Mouse (Mus musculus) mouse trophoblast stem cell (cell line): ENCODE measurements around the gene D930020B18Rik.

Source experiments
- in situ Hi-C, 2 experiments: fragments of 300-500 bp; cut with MseI, MboI; formaldehyde crosslinking; loops; 2 replicates in 1 of 2; 3 replicates in 1 of 2; pipeline ENCODE4 v1.15.1; 2025

The D930020B18Rik gene

GRCm38 (mm10) chr10:121641272-121642053 is at the start of gene D930020B18Rik:
D930020B18Rik (plus strand) TSS chr10:121641588.
- in situ Hi-C loops = no loop called here

DNA sequence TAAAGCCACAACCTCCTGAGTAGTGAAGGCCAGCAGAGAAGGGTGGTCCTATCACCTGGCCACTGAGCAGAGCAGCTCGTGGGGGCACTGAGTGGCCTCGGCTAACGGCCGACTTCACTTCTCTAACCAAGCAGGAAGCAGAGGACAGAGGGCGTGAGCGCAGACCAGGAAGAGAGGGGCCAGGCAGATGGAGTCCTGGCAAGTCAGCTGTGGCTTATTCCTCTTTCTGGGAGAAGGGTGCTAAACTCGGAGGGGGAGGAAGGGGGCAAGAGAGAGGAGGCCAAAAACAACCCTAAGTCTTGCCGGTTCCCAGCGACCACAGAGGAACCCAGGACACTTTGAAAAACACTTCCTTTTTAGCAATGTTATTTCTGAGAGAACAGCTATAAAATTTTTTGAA is 44.8 kb upstream of the D930020B18Rik start:
- in situ Hi-C loops = no loop called here

DNA sequence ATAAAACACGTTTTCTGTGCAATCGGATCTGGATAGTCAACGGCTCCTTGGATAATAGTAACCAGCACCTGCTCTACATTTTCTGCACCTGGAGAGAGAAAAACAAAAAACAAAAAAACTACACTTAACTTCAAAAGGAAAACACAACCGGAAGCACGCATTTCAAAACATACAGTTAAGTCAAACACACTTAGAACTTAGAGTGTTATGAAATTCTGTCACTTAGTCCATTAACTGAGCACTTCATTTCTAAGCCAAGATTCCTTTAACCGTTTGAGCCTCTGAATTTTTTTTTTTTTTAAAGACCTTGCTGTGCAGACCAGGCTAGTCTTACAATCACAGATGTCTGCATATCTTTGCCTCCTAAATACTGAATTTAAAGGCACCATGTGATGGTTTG is 40.1 kb upstream of the D930020B18Rik start:
- in situ Hi-C loops = no loop called here

DNA sequence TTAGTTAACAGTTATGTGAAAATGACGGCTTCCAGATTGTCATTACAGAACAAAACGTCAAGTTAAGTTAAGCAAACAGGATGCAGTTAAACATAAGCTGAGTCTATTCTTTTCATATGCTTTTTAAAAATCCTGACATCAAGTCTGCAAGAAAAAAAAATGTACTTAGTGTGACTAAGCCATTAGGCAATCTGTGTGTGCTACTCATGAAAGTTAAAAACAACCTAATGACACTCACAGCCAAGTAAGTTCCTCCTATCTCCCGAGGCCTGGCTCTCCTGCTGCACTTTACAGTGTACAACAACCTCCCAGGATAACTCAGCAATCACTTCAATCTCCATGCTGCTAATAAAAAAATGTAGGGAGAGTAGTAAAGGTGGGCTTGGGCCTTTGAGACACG is 37.8 kb upstream of the D930020B18Rik start:
- in situ Hi-C loops = no loop called here

DNA sequence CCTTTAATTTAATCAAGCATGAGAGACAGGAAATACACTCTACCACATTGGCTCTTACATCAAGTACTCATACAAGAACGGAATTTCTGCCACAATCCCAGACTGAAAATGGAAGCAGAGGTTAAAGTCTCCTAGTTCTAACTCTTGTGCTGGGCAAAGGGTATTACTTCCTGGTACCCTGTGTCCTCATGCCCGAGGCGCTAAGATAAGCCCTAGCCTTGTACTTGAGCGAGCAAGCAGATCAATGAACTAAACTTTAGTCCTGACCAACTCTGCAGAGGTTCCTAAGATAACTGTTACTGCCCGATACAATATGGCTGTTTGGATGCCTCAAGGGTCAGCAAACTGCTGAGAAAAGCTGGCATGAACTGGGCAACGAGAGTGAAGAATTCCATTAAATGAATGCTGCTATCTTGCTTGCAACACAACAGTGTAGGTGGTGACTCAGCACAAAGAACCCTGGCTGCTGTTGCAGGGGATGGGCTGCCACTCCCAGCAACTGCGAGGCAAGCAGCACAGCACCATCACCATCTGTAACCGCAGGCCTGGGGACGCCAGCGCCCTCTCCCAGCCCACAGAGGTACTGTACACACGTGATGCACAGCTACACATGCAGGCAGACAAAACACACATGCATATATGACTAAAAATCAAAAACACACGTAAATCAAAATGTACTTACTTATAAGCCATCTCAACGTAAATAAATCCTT is 36.6 kb upstream of the D930020B18Rik start:
- in situ Hi-C loops = no loop called here

- in situ Hi-C loops = no loop called here
Observed at GRCm38 (mm10) chr10:121608177-121608576, 33.2 kb upstream of the D930020B18Rik start.

DNA sequence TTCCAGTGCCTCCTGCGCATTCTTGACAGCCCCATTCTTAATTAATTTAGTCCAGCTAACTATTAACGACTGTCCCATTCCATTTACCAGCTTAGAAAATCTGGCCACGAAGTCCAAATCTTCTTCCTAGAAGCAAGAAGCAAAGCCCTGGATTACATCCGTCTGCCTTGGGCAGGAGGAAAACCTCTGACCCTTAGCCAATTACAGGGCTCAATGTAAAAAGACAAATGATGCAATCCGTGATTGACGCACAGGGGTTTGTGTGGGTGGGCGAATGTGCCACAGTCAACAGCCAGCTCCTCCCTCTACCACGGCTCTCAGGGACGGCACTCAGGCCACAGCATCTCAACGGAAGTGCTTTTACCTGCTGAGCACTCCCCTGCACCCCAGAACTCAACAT is 29.8 kb upstream of the D930020B18Rik start:
- in situ Hi-C loops = no loop called here

- in situ Hi-C loops = no loop called here
Observed at GRCm38 (mm10) chr10:121612448-121612847, 28.9 kb upstream of the D930020B18Rik start.

- in situ Hi-C loops = no loop called here
Observed at GRCm38 (mm10) chr10:121613570-121613969, 27.8 kb upstream of the D930020B18Rik start.

GRCm38 (mm10) chr10:121615146-121615870 is 26.1 kb upstream of the D930020B18Rik start:
- in situ Hi-C loops = no loop called here

DNA sequence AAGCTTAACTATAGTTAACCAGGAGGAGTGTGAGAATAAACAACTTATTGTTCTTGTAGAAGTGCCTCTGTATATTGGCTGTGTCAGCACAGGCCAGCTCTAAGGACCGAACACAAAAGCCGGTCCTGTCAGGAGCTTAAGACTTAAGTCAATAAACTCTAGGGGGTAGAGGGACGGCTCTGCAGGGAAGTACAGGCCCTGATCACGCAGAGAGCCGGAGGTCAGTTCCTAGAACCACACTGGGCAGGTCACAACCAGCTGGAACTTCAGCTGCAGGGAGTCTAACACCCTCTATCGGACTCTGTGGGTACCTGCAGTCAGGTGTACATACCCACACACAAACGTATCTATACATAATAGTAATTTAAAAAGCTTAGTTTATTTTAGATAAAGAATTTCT is 25.5 kb upstream of the D930020B18Rik start:
- in situ Hi-C loops = no loop called here

GRCm38 (mm10) chr10:121622431-121622830 is 19.0 kb upstream of the D930020B18Rik start:
- in situ Hi-C loops = no loop called here

DNA sequence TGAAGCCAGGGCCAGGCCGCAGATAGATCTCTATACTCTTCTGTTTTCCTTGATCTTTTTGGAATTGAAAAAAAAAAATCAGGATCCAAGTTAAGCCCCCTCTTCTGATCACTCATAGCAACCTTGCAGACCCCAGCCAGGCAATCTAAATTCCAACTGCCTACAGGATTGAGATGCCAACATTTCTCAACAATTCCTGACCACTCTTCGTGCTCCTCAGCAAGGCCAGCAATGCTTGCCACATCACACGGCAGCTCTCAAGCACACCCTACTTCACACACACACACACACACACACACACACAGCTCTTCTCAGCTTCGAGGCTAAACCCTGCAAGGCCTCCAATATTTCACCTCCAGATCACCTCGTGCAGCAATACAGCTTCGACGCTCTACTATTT is 17.7 kb upstream of the D930020B18Rik start:
- in situ Hi-C loops = no loop called here

DNA sequence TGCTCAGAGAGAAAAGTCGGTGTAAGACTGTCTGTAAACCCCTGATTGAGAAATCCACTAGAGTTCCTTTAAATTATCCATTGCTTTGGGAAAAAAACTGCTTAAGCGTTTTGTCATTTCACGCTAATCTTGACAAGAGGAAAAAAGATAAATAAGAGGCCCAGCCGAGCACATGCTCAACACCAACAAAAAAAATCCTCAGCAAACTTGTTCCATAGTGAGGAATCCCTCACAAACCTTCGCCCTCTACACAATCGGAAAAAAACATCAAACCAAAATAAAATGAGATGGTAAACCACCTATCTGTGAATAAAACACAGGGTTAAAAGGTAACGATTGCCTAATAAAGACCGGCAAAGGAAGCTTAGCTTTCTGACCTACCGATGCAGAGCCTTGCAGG is 16.4 kb upstream of the D930020B18Rik start:
- in situ Hi-C loops = no loop called here

DNA sequence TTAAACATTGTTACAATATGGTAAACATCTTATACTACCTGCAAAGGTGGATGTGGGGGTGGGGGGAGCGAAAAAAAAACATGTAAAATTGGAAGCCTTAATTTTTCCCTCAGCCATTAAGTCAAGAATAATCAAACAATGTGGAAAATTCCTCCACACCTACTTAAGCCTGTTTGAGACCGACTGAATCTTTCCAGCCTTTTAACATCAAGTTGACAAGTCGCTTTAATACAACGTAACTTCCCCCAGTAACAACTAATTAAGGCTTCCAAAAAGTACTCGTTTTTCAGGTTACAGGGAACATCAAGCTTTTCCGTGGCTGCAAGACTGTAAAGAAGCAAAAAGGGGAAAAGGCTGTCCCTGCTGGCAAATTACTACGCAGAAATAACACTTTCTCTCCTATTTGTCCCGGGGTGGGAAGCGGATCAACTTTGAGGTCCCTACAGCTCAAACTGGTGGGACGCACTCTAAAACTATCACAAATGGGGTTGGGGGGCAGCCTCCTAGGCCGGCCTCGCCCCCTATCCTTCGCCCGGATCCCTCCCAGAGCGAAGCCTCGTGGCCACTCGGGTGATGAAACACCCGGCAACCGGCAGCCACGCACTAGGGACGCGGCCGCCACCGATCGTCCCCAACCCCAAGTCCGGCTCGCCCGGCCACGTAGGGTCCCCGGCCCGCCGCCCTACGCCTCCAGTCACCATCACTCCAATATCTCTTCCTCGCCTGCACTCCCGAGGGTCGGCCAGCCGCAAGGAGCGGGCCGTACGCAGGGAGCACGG is 15.8 kb upstream of the D930020B18Rik start:
- in situ Hi-C loops = no loop called here

GRCm38 (mm10) chr10:121626186-121626882 is 15.1 kb upstream of the D930020B18Rik start, which contains the start of gene Xpot:
Xpot (minus strand) TSS chr10:121626332.
- in situ Hi-C loops = no loop called here

DNA sequence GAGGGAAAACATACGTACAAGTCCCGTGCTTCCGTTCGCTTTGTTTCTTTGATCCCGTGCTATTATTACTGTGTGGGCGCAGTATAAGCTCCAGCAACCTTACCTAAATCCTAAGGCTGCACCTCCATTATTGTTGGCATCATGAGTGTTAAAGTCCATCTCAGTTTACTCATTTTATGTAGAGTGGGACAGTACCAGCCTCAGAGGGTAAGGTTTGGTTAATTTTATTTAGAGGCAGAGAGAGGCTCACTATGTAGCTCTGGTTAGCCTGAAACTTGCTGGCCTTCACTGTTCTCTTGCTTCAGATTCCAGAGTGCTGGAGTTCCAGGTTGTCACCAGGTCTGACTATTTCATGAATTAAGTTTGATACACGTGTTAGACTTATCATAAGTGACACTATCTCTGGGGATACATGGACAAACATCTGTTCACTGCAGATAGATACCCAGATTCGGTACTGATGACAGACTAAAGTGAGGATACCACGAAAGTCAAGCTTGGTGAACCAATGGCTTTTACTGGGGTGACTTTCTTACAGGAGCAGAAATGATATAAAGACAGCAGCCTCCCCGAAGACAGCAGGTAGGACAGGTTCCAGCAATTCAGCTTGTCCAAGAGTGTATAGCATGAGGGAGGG is 14.1 kb upstream of the D930020B18Rik start:
- in situ Hi-C loops = no loop called here

- in situ Hi-C loops = no loop called here
Observed at GRCm38 (mm10) chr10:121628561-121629040, 12.8 kb upstream of the D930020B18Rik start.

DNA sequence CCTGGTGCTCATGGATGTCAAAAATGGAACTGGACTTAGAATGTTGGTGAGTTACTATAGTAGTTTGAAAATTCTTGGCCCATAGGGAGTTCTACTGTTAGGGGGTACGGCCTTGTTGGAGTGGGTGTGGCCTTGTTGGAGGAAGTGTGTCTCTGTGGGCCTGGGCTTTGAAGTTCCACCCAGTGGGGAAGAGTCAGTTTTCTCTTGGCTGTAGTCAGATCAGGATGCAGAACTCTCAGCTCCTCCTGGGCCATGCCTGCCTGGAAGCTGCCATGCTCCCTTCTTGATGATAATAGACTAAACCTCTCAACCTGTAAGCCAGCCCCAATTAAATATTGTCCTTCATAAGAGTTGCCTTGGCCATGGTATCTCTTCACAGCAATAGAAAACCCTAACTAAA is 7.2 kb upstream of the D930020B18Rik start:
- in situ Hi-C loops = no loop called here

DNA sequence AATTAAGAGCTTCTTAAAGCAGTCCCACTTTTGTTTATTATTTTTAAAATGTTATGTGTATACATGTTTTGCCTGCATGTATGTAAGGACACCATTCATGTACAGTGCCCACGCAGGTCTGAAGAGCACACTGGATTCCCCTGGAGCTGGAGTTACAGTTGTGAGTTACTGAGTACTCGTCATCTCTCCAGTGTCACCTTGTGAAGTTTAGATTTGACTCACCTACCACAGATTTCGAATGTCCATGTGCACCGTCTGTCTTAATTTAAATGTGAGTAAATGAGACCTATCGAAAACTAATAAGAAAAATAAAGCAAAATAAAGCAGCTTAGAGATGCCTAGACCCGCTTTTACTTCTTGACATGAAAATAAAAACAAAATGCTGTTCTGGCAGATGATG is 5.1 kb upstream of the D930020B18Rik start:
- in situ Hi-C loops = no loop called here
